Mouse (Mus musculus) lung, postnatal 10 days (tissue): Measurements from ENCODE around the gene Ggt6.
A peak's percentile ranks its signal among the peaks of the same experiment; 100 is the strongest.

Experiments
- DNase-seq: peaks from one replicate; pipeline ENCODE4 v3.0.0; 2021

Gene Ggt6

GRCm38 (mm10) chr11:72434963-72435693 lies at the start of gene Ggt6:
Gene Ggt6 (plus strand): TSS chr11:72435526.
- DNase-seq, result peak; percentile 54

- no peak for DNase-seq
Measured at GRCm38 (mm10) chr11:72388113-72388529, 47.2 kb upstream of the Ggt6 start.

- peak; percentile 55 for DNase-seq
Measured at GRCm38 (mm10) chr11:72389407-72390142, 45.8 kb upstream of the Ggt6 start.

GRCm38 (mm10) chr11:72391181-72391580 lies 44.1 kb upstream of the Ggt6 start:
- no peak for DNase-seq

GRCm38 (mm10) chr11:72393243-72393642 lies 42.1 kb upstream of the Ggt6 start:
- DNase-seq, result no peak

GRCm38 (mm10) chr11:72393669-72394068 lies 41.7 kb upstream of the Ggt6 start:
- peak; percentile 81 for DNase-seq

- no peak for DNase-seq
Measured at GRCm38 (mm10) chr11:72394694-72395093, 40.6 kb upstream of the Ggt6 start.

GRCm38 (mm10) chr11:72395652-72396051 lies 39.7 kb upstream of the Ggt6 start:
- no peak for DNase-seq

GRCm38 (mm10) chr11:72396621-72397020 lies 38.7 kb upstream of the Ggt6 start:
- peak; percentile 79 for DNase-seq

- peak; percentile 96 for DNase-seq
Measured at GRCm38 (mm10) chr11:72397072-72397471, 38.3 kb upstream of the Ggt6 start.

- no peak for DNase-seq
Measured at GRCm38 (mm10) chr11:72397811-72398525, 37.4 kb upstream of the Ggt6 start.

- no peak for DNase-seq
Measured at GRCm38 (mm10) chr11:72401068-72401467, 34.3 kb upstream of the Ggt6 start.

GRCm38 (mm10) chr11:72402017-72402416 lies 33.3 kb upstream of the Ggt6 start:
- DNase-seq, result no peak

GRCm38 (mm10) chr11:72402969-72403368 lies 32.4 kb upstream of the Ggt6 start:
- no peak for DNase-seq

GRCm38 (mm10) chr11:72405532-72405931 lies 29.8 kb upstream of the Ggt6 start:
- no peak for DNase-seq

GRCm38 (mm10) chr11:72406079-72406675 lies 29.1 kb upstream of the Ggt6 start:
- no peak for DNase-seq

- no peak for DNase-seq
Measured at GRCm38 (mm10) chr11:72407081-72407480, 28.2 kb upstream of the Ggt6 start.

GRCm38 (mm10) chr11:72407574-72407973 lies 27.8 kb upstream of the Ggt6 start:
- DNase-seq, result no peak

- DNase-seq, result no peak
Measured at GRCm38 (mm10) chr11:72408451-72409170, 26.7 kb upstream of the Ggt6 start.

- DNase-seq, result no peak
Measured at GRCm38 (mm10) chr11:72409649-72410385, 25.5 kb upstream of the Ggt6 start.

GRCm38 (mm10) chr11:72410521-72411092 lies 24.7 kb upstream of the Ggt6 start:
- DNase-seq, result no peak
